Mouse (Mus musculus): Measurements from ENCODE around the gene Akap11. TPM values are rescaled to one million over a fixed set of nuclear protein-coding genes. Genes with fewer than 3 reads are reported as not detected.
A peak's percentile ranks its signal among the peaks of the same experiment; 100 is the strongest.

Akap11 gene
- polyA plus RNA-seq, 1 experiment from 2014 or later = 44.0 TPM

GRCm38 (mm10) chr14:78533701-78534100, 2.9 kb downstream of the Akap11 start:
- ATAC-seq = no peak
- Histone ChIP-seq H3K4me1 (replicated peaks; ENCODE audit: control insufficient read depth, insufficient read depth, low read length) (peaks cover 30% of the 10 kb centered on the region), H3K9me3 (ENCODE audit: control insufficient read depth, low read length) (no peaks in the 10 kb centered on the region), H3K36me3 (ENCODE audit: control insufficient read depth, insufficient read depth) (no peaks in the 10 kb centered on the region), H3K27ac (ENCODE audit: low read length) (no peak overlapping the region), H3K27me3 (replicated peaks; ENCODE audit: control insufficient read depth, insufficient read depth, low read length) (no peaks in the 10 kb centered on the region), H3K4me2 (ENCODE audit: low read length) (no peak overlapping the region), H3K9ac (replicated peaks; ENCODE audit: low read depth, low read length) (no peak overlapping the region), H3K4me3 (replicated peaks; ENCODE audit: low read length) (no peak overlapping the region)
- 80% methylated on average over 3 of the region's 3 CpGs for WGBS

GRCm38 (mm10) chr14:78532345-78532744, 4.3 kb downstream of the Akap11 start:
- Histone ChIP-seq H3K4me3 (replicated peaks; ENCODE audit: low read length) (no peak overlapping the region), H3K4me1 (replicated peaks; ENCODE audit: control insufficient read depth, insufficient read depth, low read length) (peaks cover 29% of the 10 kb centered on the region), H3K4me2 (ENCODE audit: low read length) (no peak overlapping the region), H3K36me3 (ENCODE audit: control insufficient read depth, insufficient read depth) (no peaks in the 10 kb centered on the region), H3K27me3 (replicated peaks; ENCODE audit: control insufficient read depth, insufficient read depth, low read length) (no peaks in the 10 kb centered on the region), H3K27ac (ENCODE audit: low read length) (no peak overlapping the region), H3K9ac (replicated peaks; ENCODE audit: low read depth, low read length) (no peak overlapping the region), H3K9me3 (ENCODE audit: control insufficient read depth, low read length) (no peaks in the 10 kb centered on the region)
- ATAC-seq = no peak
- 95% methylated on average over 6 of the region's 6 CpGs for WGBS

GRCm38 (mm10) chr14:78530256-78530655, 6.4 kb downstream of the Akap11 start:
- no peak for ATAC-seq
- WGBS = 89% methylated on average over 3 of the region's 3 CpGs
- no peaks in the 10 kb centered on the region for H3K9me3 ChIP-seq (ENCODE audit: control insufficient read depth, low read length)
- H3K4me3 ChIP-seq (replicated peaks; ENCODE audit: low read length) = no peak overlapping the region
- H3K27me3 ChIP-seq (replicated peaks; ENCODE audit: control insufficient read depth, insufficient read depth, low read length) = no peaks in the 10 kb centered on the region
- H3K4me1 ChIP-seq (replicated peaks; ENCODE audit: control insufficient read depth, insufficient read depth, low read length) = peaks cover 26% of the 10 kb centered on the region
- no peak overlapping the region for H3K27ac ChIP-seq (ENCODE audit: low read length)
- no peaks in the 10 kb centered on the region for H3K36me3 ChIP-seq (ENCODE audit: control insufficient read depth, insufficient read depth)
- no peak overlapping the region for H3K9ac ChIP-seq (replicated peaks; ENCODE audit: low read depth, low read length)
- H3K4me2 ChIP-seq (ENCODE audit: low read length) = no peak overlapping the region

- no peak for ATAC-seq
Measured at GRCm38 (mm10) chr14:78528461-78529425, 7.9 kb downstream of the Akap11 start.

GRCm38 (mm10) chr14:78526907-78527306, 9.7 kb downstream of the Akap11 start:
- WGBS = 90% methylated on average over 6 of the region's 6 CpGs

More at GRCm38 (mm10) chr14:78528461-78529425, 7.9 kb downstream of the Akap11 start:
- H3K27ac ChIP-seq (ENCODE audit: low read length) = no peak overlapping the region
- H3K36me3 ChIP-seq (ENCODE audit: control insufficient read depth, insufficient read depth) = no peaks in the 10 kb centered on the region
- no peak overlapping the region for H3K4me3 ChIP-seq (replicated peaks; ENCODE audit: low read length)
- no peak overlapping the region for H3K9ac ChIP-seq (replicated peaks; ENCODE audit: low read depth, low read length)
- peaks cover 14% of the 10 kb centered on the region for H3K4me1 ChIP-seq (replicated peaks; ENCODE audit: control insufficient read depth, insufficient read depth, low read length)
- no peak overlapping the region for H3K4me2 ChIP-seq (ENCODE audit: low read length)
- H3K9me3 ChIP-seq (ENCODE audit: control insufficient read depth, low read length) = no peaks in the 10 kb centered on the region
- 84% methylated on average over 8 of the region's 8 CpGs for WGBS
- H3K27me3 ChIP-seq (replicated peaks; ENCODE audit: control insufficient read depth, insufficient read depth, low read length) = no peaks in the 10 kb centered on the region

GRCm38 (mm10) chr14:78526475-78526874, 10.1 kb downstream of the Akap11 start:
- no peak overlapping the region for H3K4me2 ChIP-seq (ENCODE audit: low read length)
- H3K4me1 ChIP-seq (replicated peaks; ENCODE audit: control insufficient read depth, insufficient read depth, low read length) = peaks cover 9% of the 10 kb centered on the region; the same call in 1 of the 2 replicates
- H3K9me3 ChIP-seq (ENCODE audit: control insufficient read depth, low read length) = no peaks in the 10 kb centered on the region
- no peak overlapping the region for H3K9ac ChIP-seq (replicated peaks; ENCODE audit: low read depth, low read length)
- H3K4me3 ChIP-seq (replicated peaks; ENCODE audit: low read length) = no peak overlapping the region
- no peaks in the 10 kb centered on the region for H3K27me3 ChIP-seq (replicated peaks; ENCODE audit: control insufficient read depth, insufficient read depth, low read length)
- H3K27ac ChIP-seq (ENCODE audit: low read length) = no peak overlapping the region
- no peaks in the 10 kb centered on the region for H3K36me3 ChIP-seq (ENCODE audit: control insufficient read depth, insufficient read depth)
- 80% methylated on average over 3 of the region's 3 CpGs for WGBS
- ATAC-seq = no peak

More at GRCm38 (mm10) chr14:78526907-78527306, 9.7 kb downstream of the Akap11 start:
- H3K4me3 ChIP-seq (replicated peaks; ENCODE audit: low read length) = no peak overlapping the region
- peaks cover 12% of the 10 kb centered on the region; the same call in 1 of the 2 replicates for H3K4me1 ChIP-seq (replicated peaks; ENCODE audit: control insufficient read depth, insufficient read depth, low read length)
- H3K4me2 ChIP-seq (ENCODE audit: low read length) = no peak overlapping the region
- no peak for ATAC-seq
- H3K36me3 ChIP-seq (ENCODE audit: control insufficient read depth, insufficient read depth) = no peaks in the 10 kb centered on the region
- H3K27ac ChIP-seq (ENCODE audit: low read length) = no peak overlapping the region
- no peaks in the 10 kb centered on the region for H3K9me3 ChIP-seq (ENCODE audit: control insufficient read depth, low read length)
- H3K27me3 ChIP-seq (replicated peaks; ENCODE audit: control insufficient read depth, insufficient read depth, low read length) = no peaks in the 10 kb centered on the region
- no peak overlapping the region for H3K9ac ChIP-seq (replicated peaks; ENCODE audit: low read depth, low read length)

GRCm38 (mm10) chr14:78525611-78526457, 10.8 kb downstream of the Akap11 start:
- Histone ChIP-seq H3K4me1 (replicated peaks; ENCODE audit: control insufficient read depth, insufficient read depth, low read length) (peaks cover 8% of the 10 kb centered on the region; the same call in 1 of the 2 replicates), H3K9ac (replicated peaks; ENCODE audit: low read depth, low read length) (no peak overlapping the region), H3K27ac (ENCODE audit: low read length) (no peak overlapping the region), H3K9me3 (ENCODE audit: control insufficient read depth, low read length) (no peaks in the 10 kb centered on the region), H3K4me3 (replicated peaks; ENCODE audit: low read length) (no peak overlapping the region), H3K4me2 (ENCODE audit: low read length) (no peak overlapping the region), H3K27me3 (replicated peaks; ENCODE audit: control insufficient read depth, insufficient read depth, low read length) (no peaks in the 10 kb centered on the region), H3K36me3 (ENCODE audit: control insufficient read depth, insufficient read depth) (no peaks in the 10 kb centered on the region)
- 96% methylated on average over 3 of the region's 3 CpGs for WGBS
- ATAC-seq = 0 out of 2 replicates have a peak, but pooled peaks have one; percentile 28

GRCm38 (mm10) chr14:78525059-78525458, 11.5 kb downstream of the Akap11 start:
- H3K4me3 ChIP-seq (replicated peaks; ENCODE audit: low read length) = no peak overlapping the region
- 92% methylated on average over 2 of the region's 2 CpGs for WGBS
- no peak overlapping the region for H3K27ac ChIP-seq (ENCODE audit: low read length)
- H3K27me3 ChIP-seq (replicated peaks; ENCODE audit: control insufficient read depth, insufficient read depth, low read length) = no peaks in the 10 kb centered on the region
- peaks cover 8% of the 10 kb centered on the region; the same call in 1 of the 2 replicates for H3K4me1 ChIP-seq (replicated peaks; ENCODE audit: control insufficient read depth, insufficient read depth, low read length)
- H3K9ac ChIP-seq (replicated peaks; ENCODE audit: low read depth, low read length) = no peak overlapping the region
- H3K9me3 ChIP-seq (ENCODE audit: control insufficient read depth, low read length) = no peaks in the 10 kb centered on the region
- no peaks in the 10 kb centered on the region for H3K36me3 ChIP-seq (ENCODE audit: control insufficient read depth, insufficient read depth)
- no peak overlapping the region for H3K4me2 ChIP-seq (ENCODE audit: low read length)
- ATAC-seq = no peak

- no peaks in the 10 kb centered on the region for H3K27me3 ChIP-seq (replicated peaks; ENCODE audit: control insufficient read depth, insufficient read depth, low read length)
- peaks cover 35% of the 10 kb centered on the region for H3K36me3 ChIP-seq (ENCODE audit: control insufficient read depth, insufficient read depth)
- ATAC-seq = peak; percentile 45; the same call in 1 of the 2 replicates
- H3K9me3 ChIP-seq (ENCODE audit: control insufficient read depth, low read length) = no peaks in the 10 kb centered on the region
- no peaks in the 10 kb centered on the region for H3K4me1 ChIP-seq (replicated peaks; ENCODE audit: control insufficient read depth, insufficient read depth, low read length)
- H3K9ac ChIP-seq (replicated peaks; ENCODE audit: low read depth, low read length) = no peak overlapping the region
- no peak overlapping the region for H3K4me2 ChIP-seq (ENCODE audit: low read length)
- H3K27ac ChIP-seq (ENCODE audit: low read length) = no peak overlapping the region
- H3K4me3 ChIP-seq (replicated peaks; ENCODE audit: low read length) = no peak overlapping the region
- WGBS = 77% methylated on average over 9 of the region's 9 CpGs
Measured at GRCm38 (mm10) chr14:78510713-78511112, 25.9 kb downstream of the Akap11 start.
